Mouse (Mus musculus) skeletal muscle tissue, adult 2 months (tissue): ENCODE measurements around the gene Gm8271.
"Not testable (repeated sequence)": the region's sequence is repeated elsewhere in the genome, so short reads cannot be mapped to it uniquely, and the experiment has no call there.

Source experiments
- DNase-seq: peaks from one replicate; pipeline ENCODE4 v3.0.0-alpha.2; 2012; ENCODE audit warnings: low read depth, low spot score

Gm8271 gene

GRCm38 (mm10) chr14:5185493-5185892, at the start of gene Gm8271:
Gene Gm8271 (plus strand): TSS chr14:5185793.
- DNase-seq = not testable (repeated sequence)

GRCm38 (mm10) chr14:5164235-5164634, 21.4 kb upstream of the Gm8271 start, which contains the start of gene Gm3317:
Gene Gm3317 (plus strand): TSS chr14:5164535.
- not testable (repeated sequence) for DNase-seq
